Mouse (Mus musculus) forebrain, embryonic 12.5 days (tissue): Measurements from ENCODE around the gene Klhl2. TPM values are rescaled to one million over a fixed set of nuclear protein-coding genes. Genes with fewer than 3 reads are reported as not detected.

ENCODE experiments used
- ATAC-seq: fragments of 200-750 bp; cut with Nextera tagmentation; 2 replicates; pipeline ENCODE4 v1.8.0; 2017; ENCODE audit warnings: moderate TSS enrichment; ENCODE audit not compliant: low FRiP score
- H3K27ac ChIP-seq: fragments of 300-500 bp; sonication (generic); 2 replicates; pipeline ENCODE4 v1.5.1; 2016; ENCODE audit warnings: mild to moderate bottlenecking
- H3K27me3 ChIP-seq: fragments of 300-500 bp; sonication (generic); 2 replicates; pipeline ENCODE4 v1.6.1; 2016; ENCODE audit warnings: mild to moderate bottlenecking
- H3K36me3 ChIP-seq: fragments of 300-500 bp; sonication (generic); replicated peaks from 2 replicates; pipeline ENCODE4 v1.6.1; 2016; ENCODE audit warnings: mild to moderate bottlenecking
- H3K4me1 ChIP-seq: fragments of 300-500 bp; sonication (generic); 2 replicates; pipeline ENCODE4 v1.6.1; 2016
- H3K4me2 ChIP-seq: fragments of 300-500 bp; sonication (generic); 2 replicates; pipeline ENCODE4 v1.6.1; 2016; ENCODE audit warnings: mild to moderate bottlenecking, moderate library complexity
- H3K4me3 ChIP-seq: fragments of 300-500 bp; sonication (generic); replicated peaks from 2 replicates; pipeline ENCODE4 v1.5.1; 2016; ENCODE audit warnings: mild to moderate bottlenecking
- H3K9ac ChIP-seq: fragments of 300-500 bp; sonication (generic); 2 replicates; pipeline ENCODE4 v1.6.1; 2016; ENCODE audit warnings: mild to moderate bottlenecking
- H3K9me3 ChIP-seq: fragments of 300-500 bp; sonication (generic); 2 replicates; pipeline ENCODE4 v1.6.1; 2016
- WGBS: fragments of 180-500 bp; shearing (Covaris S2); methylation state at CpG from one replicate; pipeline ENCODE4 v1.1.7; 2016; 5-methylcytosine and 5-hydroxymethylcytosine counted together
- polyA plus RNA-seq: library from polyadenylated mRNA; unstranded; fragments of >200 nt; fragmentation: Nextera tagmentation; extraction: Ambion mirVana; gene quantifications from 2 replicates; pipeline ENCODE4 v1.2.1, GENCODE M21; 2016

Klhl2 gene
- 22.1 and 28.9 TPM in 2 replicates for polyA plus RNA-seq

GRCm38 (mm10) chr8:64849897-64850541 lies at the start of gene Klhl2:
TSS of gene Klhl2 (minus strand) at chr8:64850017.
- H3K9me3 ChIP-seq: no peaks in the 10 kb centered on the region
- H3K27me3 ChIP-seq: no peaks in the 10 kb centered on the region
- peak; percentile 91 for ATAC-seq
- peak within 1 kb of the TSS; percentile 77 for H3K4me2 ChIP-seq
- H3K4me1 ChIP-seq: peaks cover 23% of the 10 kb centered on the region
- H3K4me3 ChIP-seq: peak within 1 kb of the TSS; percentile 95
- H3K27ac ChIP-seq: peak within 1 kb of the TSS; percentile 90
- peak within 1 kb of the TSS; percentile 96 for H3K9ac ChIP-seq
- no peaks in the 10 kb centered on the region for H3K36me3 ChIP-seq
- WGBS: under 1% methylated on average over 59 of the region's 68 CpGs

GRCm38 (mm10) chr8:64898710-64899109 lies 48.9 kb upstream of the Klhl2 start:
- no peaks in the 10 kb centered on the region for H3K27me3 ChIP-seq
- no peaks in the 10 kb centered on the region for H3K36me3 ChIP-seq
- 0 out of 2 replicates have a peak, but pooled peaks cover 3% of the 10 kb centered on the region for H3K4me1 ChIP-seq
- no peak for ATAC-seq
- H3K27ac ChIP-seq: no peak overlapping the region
- no peak overlapping the region for H3K9ac ChIP-seq
- H3K4me3 ChIP-seq: no peak overlapping the region
- WGBS: 38% methylated on average over 4 of the region's 4 CpGs
- H3K9me3 ChIP-seq: no peaks in the 10 kb centered on the region
- no peak overlapping the region for H3K4me2 ChIP-seq

GRCm38 (mm10) chr8:64896731-64897130 lies 46.9 kb upstream of the Klhl2 start:
- ATAC-seq: no peak
- 94% methylated on average over 5 of the region's 5 CpGs for WGBS
- no peaks in the 10 kb centered on the region for H3K36me3 ChIP-seq

GRCm38 (mm10) chr8:64880619-64881200 lies 30.9 kb upstream of the Klhl2 start:
- Histone ChIP-seq H3K9me3 (no peaks in the 10 kb centered on the region), H3K27ac (no peak overlapping the region), H3K27me3 (no peaks in the 10 kb centered on the region), H3K4me1 (no peaks in the 10 kb centered on the region; the same call in 1 of the 2 replicates), H3K36me3 (no peaks in the 10 kb centered on the region), H3K9ac (no peak overlapping the region), H3K4me2 (no peak overlapping the region), H3K4me3 (no peak overlapping the region)
- ATAC-seq: no peak
- 52% methylated on average over 13 of the region's 13 CpGs for WGBS

More at GRCm38 (mm10) chr8:64896731-64897130, 46.9 kb upstream of the Klhl2 start:
- Histone ChIP-seq H3K4me2 (no peak overlapping the region), H3K9ac (no peak overlapping the region), H3K9me3 (no peaks in the 10 kb centered on the region), H3K4me1 (no peaks in the 10 kb centered on the region), H3K4me3 (no peak overlapping the region), H3K27ac (no peak overlapping the region), H3K27me3 (no peaks in the 10 kb centered on the region)

- H3K27me3 ChIP-seq: no peaks in the 10 kb centered on the region
- no peak overlapping the region for H3K9ac ChIP-seq
- 90% methylated on average over 22 of the region's 22 CpGs for WGBS
- no peak overlapping the region for H3K4me3 ChIP-seq
- no peaks in the 10 kb centered on the region; the same call in 1 of the 2 replicates for H3K4me1 ChIP-seq
- H3K36me3 ChIP-seq: no peaks in the 10 kb centered on the region
- no peaks in the 10 kb centered on the region for H3K9me3 ChIP-seq
- H3K27ac ChIP-seq: no peak overlapping the region
- H3K4me2 ChIP-seq: no peak overlapping the region
- ATAC-seq: no peak
These were observed 28.0 kb upstream of the Klhl2 start for GRCm38 (mm10) chr8:64877630-64878312.

- H3K27me3 ChIP-seq: no peaks in the 10 kb centered on the region
- H3K36me3 ChIP-seq: no peaks in the 10 kb centered on the region
- no peak overlapping the region for H3K9ac ChIP-seq
- 0 out of 2 replicates have a peak, but pooled peaks cover 5% of the 10 kb centered on the region for H3K9me3 ChIP-seq
- 88% methylated on average over 12 of the region's 12 CpGs for WGBS
- no peak overlapping the region for H3K27ac ChIP-seq
- no peak overlapping the region for H3K4me3 ChIP-seq
- no peaks in the 10 kb centered on the region for H3K4me1 ChIP-seq
- H3K4me2 ChIP-seq: no peak overlapping the region
- no peak for ATAC-seq
These were observed 21.8 kb upstream of the Klhl2 start for GRCm38 (mm10) chr8:64871469-64872165.

- Histone ChIP-seq H3K36me3 (no peaks in the 10 kb centered on the region), H3K9me3 (0 out of 2 replicates have a peak, but pooled peaks cover 5% of the 10 kb centered on the region), H3K27ac (no peak overlapping the region), H3K4me3 (no peak overlapping the region), H3K9ac (no peak overlapping the region), H3K4me2 (no peak overlapping the region), H3K27me3 (no peaks in the 10 kb centered on the region), H3K4me1 (no peaks in the 10 kb centered on the region)
- 71% methylated on average over 2 of the region's 2 CpGs for WGBS
- no peak for ATAC-seq
These were observed 20.4 kb upstream of the Klhl2 start for GRCm38 (mm10) chr8:64870218-64870617.

GRCm38 (mm10) chr8:64849091-64849896 lies 523 bp downstream of the Klhl2 start:
- Histone ChIP-seq H3K27ac (peak overlapping the region; percentile 90), H3K36me3 (no peaks in the 10 kb centered on the region), H3K9me3 (no peaks in the 10 kb centered on the region), H3K27me3 (no peaks in the 10 kb centered on the region), H3K4me3 (peak overlapping the region; percentile 95), H3K9ac (peak overlapping the region; percentile 96), H3K4me1 (peaks cover 23% of the 10 kb centered on the region), H3K4me2 (peak overlapping the region; percentile 77)
- WGBS: 1% methylated on average over 94 of the region's 100 CpGs
- ATAC-seq: peak; percentile 84

GRCm38 (mm10) chr8:64848245-64848785 lies 1.5 kb downstream of the Klhl2 start:
- Histone ChIP-seq H3K4me2 (peak overlapping the region; percentile 77), H3K4me3 (peak overlapping the region; percentile 95), H3K27ac (0 out of 2 replicates have a peak overlapping the region, but pooled peaks have one; percentile 25), H3K36me3 (no peaks in the 10 kb centered on the region), H3K27me3 (no peaks in the 10 kb centered on the region), H3K4me1 (peaks cover 23% of the 10 kb centered on the region), H3K9me3 (no peaks in the 10 kb centered on the region), H3K9ac (peak overlapping the region; percentile 96)
- WGBS: 2% methylated on average over 8 of the region's 8 CpGs
- ATAC-seq: no peak

GRCm38 (mm10) chr8:64847650-64848049 lies 2.2 kb downstream of the Klhl2 start:
- H3K36me3 ChIP-seq: no peaks in the 10 kb centered on the region
- 0 out of 2 replicates have a peak overlapping the region, but pooled peaks have one; percentile 96 for H3K9ac ChIP-seq
- peaks cover 23% of the 10 kb centered on the region for H3K4me1 ChIP-seq
- H3K27me3 ChIP-seq: no peaks in the 10 kb centered on the region
- peak overlapping the region; percentile 77 for H3K4me2 ChIP-seq
- no peak overlapping the region; the same call in 1 of the 2 replicates for H3K27ac ChIP-seq
- peak overlapping the region; percentile 95 for H3K4me3 ChIP-seq
- WGBS: 4% methylated on average over 2 of the region's 2 CpGs
- H3K9me3 ChIP-seq: no peaks in the 10 kb centered on the region
- no peak for ATAC-seq

GRCm38 (mm10) chr8:64847241-64847640 lies 2.6 kb downstream of the Klhl2 start:
- Histone ChIP-seq H3K4me3 (no peak overlapping the region), H3K9ac (no peak overlapping the region)

More at GRCm38 (mm10) chr8:64847241-64847640, 2.6 kb downstream of the Klhl2 start:
- Histone ChIP-seq H3K4me1 (peaks cover 23% of the 10 kb centered on the region), H3K4me2 (peak overlapping the region; percentile 77), H3K27me3 (no peaks in the 10 kb centered on the region), H3K9me3 (no peaks in the 10 kb centered on the region), H3K27ac (no peak overlapping the region; the same call in 1 of the 2 replicates), H3K36me3 (no peaks in the 10 kb centered on the region)
- ATAC-seq: no peak
- 45% methylated on average over 2 of the region's 2 CpGs for WGBS
